Mouse (Mus musculus) left cerebral cortex, adult 11 months (tissue): ENCODE results near the gene Olfr140.

ENCODE experiments used
- DNase-seq: peaks from one replicate; pipeline ENCODE4 v3.0.0; 2022; ENCODE audit warnings: low spot score

Olfr140 gene

DNA sequence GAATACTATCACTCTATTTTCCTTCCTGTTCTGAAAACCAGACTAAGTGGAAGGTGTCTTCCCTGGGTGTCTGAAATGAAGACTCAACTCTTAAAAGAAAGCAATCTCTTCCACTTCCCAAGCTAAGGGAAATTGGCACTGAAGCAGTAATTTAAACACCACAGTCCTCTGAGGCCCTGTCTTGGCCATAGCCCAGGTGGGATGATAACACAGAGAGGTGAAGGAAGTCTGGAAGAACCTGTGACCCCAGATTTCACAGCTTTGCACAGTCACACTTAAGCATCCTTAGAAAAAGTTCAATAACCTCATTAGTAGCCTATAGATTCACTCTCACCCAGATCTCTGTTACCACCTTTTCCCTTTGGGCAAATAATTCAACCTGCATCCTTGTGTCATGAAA is at the start of gene Olfr140:
Gene Olfr140, minus strand, starts transcription at position 101 of the 400 bp plus-strand sequence.
- DNase-seq: no peak

- peak; percentile 0 for DNase-seq
Observed at GRCm38 (mm10) chr2:90070065-90070464, 6.7 kb upstream of the Olfr140 start.

DNA sequence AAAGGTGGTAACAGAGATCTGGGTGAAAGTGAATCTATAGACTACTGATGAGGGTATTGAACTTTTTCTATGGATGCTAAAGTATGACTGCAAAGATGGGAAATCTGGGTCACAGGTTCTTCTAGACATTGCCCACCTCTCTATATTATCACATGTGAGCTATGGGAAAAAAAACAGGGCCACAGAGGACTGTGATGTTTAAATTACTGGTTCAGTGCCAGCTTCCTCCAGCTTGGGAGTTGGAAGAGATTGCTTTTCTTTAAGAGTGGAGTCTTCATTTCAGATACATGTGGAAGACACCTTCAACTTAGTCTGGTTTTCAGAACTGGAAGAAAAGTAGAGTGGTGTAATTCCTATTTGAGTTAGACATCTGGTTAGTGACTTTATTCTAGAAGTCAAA is 28.4 kb downstream of the Olfr140 start, which contains the start of gene Olfr1265:
Gene Olfr1265, plus strand, starts transcription at position 301 of the 400 bp plus-strand sequence.
- DNase-seq: no peak

- no peak for DNase-seq
Observed at GRCm38 (mm10) chr2:90025477-90025876, 37.9 kb downstream of the Olfr140 start, which contains the start of gene Olfr1264. Olfr1264 (minus strand) TSS chr2:90025577.

GRCm38 (mm10) chr2:90011831-90012230 is 51.6 kb downstream of the Olfr140 start, which contains the start of gene Olfr1263:
Olfr1263 (plus strand) TSS chr2:90012131.
- DNase-seq: no peak

GRCm38 (mm10) chr2:89999845-90000244 is 63.5 kb downstream of the Olfr140 start, which contains the start of gene Olfr1262:
Olfr1262 (plus strand) TSS chr2:90000145.
- DNase-seq: no peak
